Mouse (Mus musculus) CD4-positive helper T cell, adult 2 months (primary cell): ENCODE measurements around the gene Fam111a.

Source experiments
- DNase-seq: peaks from one replicate; pipeline ENCODE4 v3.0.0-alpha.2; 2012; ENCODE audit warnings: low read depth, missing footprints, low spot score

Fam111a gene

DNA sequence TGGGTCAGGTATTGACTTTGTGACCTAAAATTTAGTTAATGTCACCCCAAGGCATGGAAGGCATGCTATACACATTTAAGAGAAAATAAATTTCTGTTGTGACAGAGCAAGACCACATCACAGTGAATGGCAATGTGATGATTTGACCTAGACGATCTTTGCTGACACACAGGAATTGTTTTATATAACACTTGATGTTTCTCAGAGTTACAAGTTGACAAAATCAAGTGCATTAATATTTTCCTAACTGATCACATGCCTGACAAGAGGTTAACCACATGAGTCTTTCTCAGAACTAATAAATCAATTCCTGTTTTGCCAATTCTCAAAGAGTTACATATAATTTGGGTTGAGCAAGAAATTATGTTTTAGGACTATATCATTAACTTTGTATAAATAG, 68.1 kb downstream of the Fam111a start:
- DNase-seq, result no peak

DNA sequence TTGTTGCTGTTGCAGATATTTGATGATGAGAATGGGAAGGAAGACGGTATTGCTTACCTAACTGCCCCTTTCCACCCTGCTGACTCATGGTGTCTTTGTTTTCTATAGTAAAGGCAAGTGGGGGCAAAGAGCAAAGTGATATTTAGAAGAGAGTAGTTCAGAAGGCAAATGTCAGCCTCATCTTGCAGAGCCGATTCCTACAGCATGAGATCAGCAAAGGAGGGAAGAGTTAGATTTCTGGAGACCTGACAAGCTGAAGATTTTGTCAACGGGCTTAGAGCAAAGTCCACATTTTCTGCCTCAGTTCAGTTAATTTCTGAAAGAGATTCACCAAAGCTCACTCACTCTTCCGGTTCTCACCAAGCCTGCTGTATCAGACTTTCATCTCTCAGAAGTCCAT, 87.6 kb downstream of the Fam111a start, which contains the start of gene Glyat:
Gene Glyat (plus strand): TSS at position 133 of the 400 bp plus-strand sequence.
- no peak for DNase-seq

DNA sequence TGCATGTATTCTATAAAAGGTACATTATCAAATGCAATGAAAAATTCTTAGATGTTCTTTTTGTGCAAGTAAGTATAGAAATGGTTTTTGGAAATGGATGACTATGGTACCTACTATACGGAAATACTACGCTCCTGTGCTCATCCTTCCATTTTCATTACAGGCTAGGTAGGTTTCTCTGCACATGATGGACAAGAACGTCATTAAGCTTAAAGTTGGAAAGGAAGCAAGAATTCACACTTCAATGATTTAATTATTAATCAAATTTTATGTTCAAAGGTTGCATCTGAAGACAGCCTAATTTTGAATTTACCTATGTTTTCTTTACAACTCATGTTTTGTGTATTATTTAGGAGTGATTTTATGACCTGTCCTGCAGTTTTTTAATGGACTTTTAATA, 88.7 kb downstream of the Fam111a start:
- no peak for DNase-seq

DNA sequence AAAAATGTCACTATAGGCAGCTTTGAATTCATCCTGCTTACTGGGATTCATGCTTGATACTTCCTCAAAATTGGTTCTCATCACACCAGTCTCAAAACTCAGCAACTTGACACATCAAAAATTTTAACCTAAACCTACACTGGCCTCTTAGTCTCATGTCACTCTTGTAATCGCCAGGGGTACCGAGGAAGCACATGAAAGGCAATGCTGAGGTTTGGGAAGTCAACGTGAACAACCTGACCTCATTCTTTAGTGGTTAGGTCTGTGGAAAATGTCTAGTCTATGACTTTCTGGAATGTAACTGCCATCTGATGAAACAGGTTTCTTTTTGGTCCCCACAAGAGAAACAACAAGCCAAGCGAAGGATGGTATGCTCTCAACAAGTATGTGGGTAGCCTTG, 89.4 kb downstream of the Fam111a start:
- no peak for DNase-seq

DNA sequence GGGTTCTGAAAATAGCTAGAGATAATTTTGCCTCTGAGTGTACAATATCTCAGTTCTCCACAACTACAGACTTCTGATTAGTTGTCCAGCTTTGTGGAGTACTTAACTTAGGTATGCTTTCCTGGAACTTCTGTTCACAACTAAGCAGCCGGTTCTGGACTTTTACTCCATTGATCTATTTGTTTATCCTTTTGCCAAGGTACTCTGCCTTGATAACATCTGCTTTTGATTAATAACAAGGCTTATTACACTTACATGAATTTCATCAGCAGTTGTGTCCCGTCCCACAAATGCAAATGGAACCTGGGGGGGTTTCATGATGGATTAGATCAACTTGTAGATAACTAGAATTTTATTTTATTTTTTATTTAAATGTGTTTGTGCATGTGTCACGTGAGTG, 91.3 kb downstream of the Fam111a start:
- no peak for DNase-seq

DNA sequence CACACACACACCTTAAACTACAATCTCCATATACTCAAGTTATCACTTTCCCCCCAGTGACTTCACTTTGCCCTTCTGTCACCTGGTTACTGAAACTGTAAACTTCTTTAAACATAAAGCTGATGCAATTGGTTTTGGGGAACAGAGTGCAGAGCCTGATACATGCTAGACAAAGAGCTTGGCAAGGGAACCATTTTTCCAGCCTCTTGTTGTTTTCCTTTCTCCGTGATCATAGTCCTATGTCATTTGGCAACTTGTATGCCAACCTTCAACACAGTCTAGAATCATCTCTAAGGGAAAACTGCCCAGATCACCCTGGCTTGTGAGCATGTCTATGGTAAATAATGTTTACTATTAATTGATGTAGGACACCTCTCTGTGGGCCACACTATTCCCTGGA, 92.5 kb downstream of the Fam111a start:
- no peak for DNase-seq
